Mouse (Mus musculus) kidney, postnatal 0 days (tissue): Measurements from ENCODE around the gene Trpc5. TPM values are rescaled to one million over a fixed set of nuclear protein-coding genes. Genes with fewer than 3 reads are reported as not detected.

Experiments
- ATAC-seq: fragments of 200-750 bp; cut with Nextera tagmentation; replicated peaks from 2 replicates; pipeline ENCODE4 v1.8.0; 2017; ENCODE audit warnings: low read depth, moderate number of reproducible peaks, moderate TSS enrichment, moderate library complexity; ENCODE audit not compliant: low FRiP score
- DNase-seq: peaks from one replicate; pipeline ENCODE4 v3.0.0-alpha.2; 2016; ENCODE audit warnings: low spot score
- H3K27ac ChIP-seq: fragments of 300-500 bp; sonication (generic); 2 replicates; pipeline ENCODE4 v1.5.1; 2014; ENCODE audit warnings: mild to moderate bottlenecking
- H3K27me3 ChIP-seq: fragments of 300-500 bp; sonication (generic); 2 replicates; pipeline ENCODE4 v1.6.1; 2014; ENCODE audit warnings: low read length, mixed read lengths; ENCODE audit not compliant: insufficient read depth
- H3K36me3 ChIP-seq: fragments of 300-500 bp; sonication (generic); 2 replicates; pipeline ENCODE4 v1.6.1; 2014; ENCODE audit warnings: low read length, mixed read lengths; ENCODE audit not compliant: insufficient read depth
- H3K4me1 ChIP-seq: fragments of 300-500 bp; sonication (generic); replicated peaks from 2 replicates; pipeline ENCODE4 v1.6.1; 2014; ENCODE audit warnings: antibody characterized with exemption, low read length, mixed read lengths; ENCODE audit not compliant: insufficient read depth
- H3K4me2 ChIP-seq: fragments of 300-500 bp; sonication (generic); 2 replicates; pipeline ENCODE4 v1.6.1; 2014; ENCODE audit warnings: mild to moderate bottlenecking, low read length, moderate library complexity, mixed read lengths
- H3K4me3 ChIP-seq: fragments of 300-500 bp; sonication (generic); replicated peaks from 2 replicates; pipeline ENCODE4 v1.5.1; 2014; ENCODE audit warnings: low read depth, low read length
- H3K9ac ChIP-seq: fragments of 300-500 bp; sonication (generic); 2 replicates; pipeline ENCODE4 v1.6.1; 2014; ENCODE audit warnings: low read depth, low read length
- H3K9me3 ChIP-seq: fragments of 300-500 bp; sonication (generic); replicated peaks from 2 replicates; pipeline ENCODE4 v1.6.1; 2016; ENCODE audit warnings: low read length, inconsistent platforms, mixed read lengths
- CTCF ChIP-seq: IDR thresholded peaks from 2 replicates; pipeline ENCODE4 v1.5.1; 2016; ENCODE audit warnings: antibody characterized with exemption, low read depth, mild to moderate bottlenecking, moderate library complexity
- WGBS: fragments of 180-500 bp; shearing (Covaris S2); extraction: QIAGEN DNeasy Blood & Tissue Kit; methylation state at CpG from one replicate; pipeline ENCODE4 v1.1.7; 2014; 5-methylcytosine and 5-hydroxymethylcytosine counted together
- polyA plus RNA-seq: library from polyadenylated mRNA; unstranded; fragments of >200 nt; fragmentation: Nextera tagmentation; extraction: Ambion mirVana; gene quantifications from 2 replicates; pipeline ENCODE4 v1.2.1, GENCODE M21; 2015

Gene Trpc5
- polyA plus RNA-seq, 1 experiment from 2014 or later, result 0.04 TPM

- H3K27me3 ChIP-seq, result no peaks in the 10 kb centered on the region
- no peaks in the 10 kb centered on the region for H3K36me3 ChIP-seq
- no peak for DNase-seq
- no peaks in the 10 kb centered on the region for H3K4me1 ChIP-seq
- no peak for ATAC-seq
- H3K9me3 ChIP-seq, result no peaks in the 10 kb centered on the region
- H3K9ac ChIP-seq, result no peak overlapping the region
- no peak overlapping the region for H3K27ac ChIP-seq
- WGBS, result 59% methylated on average over 1 of the region's 1 CpGs
- no peak overlapping the region for H3K4me3 ChIP-seq
- no peak for TF ChIP-seq CTCF
- no peak overlapping the region for H3K4me2 ChIP-seq
Observed at GRCm38 (mm10) chrX:144491394-144491793, 196.6 kb downstream of the Trpc5 start.

- no peaks in the 10 kb centered on the region for H3K4me1 ChIP-seq
- H3K27ac ChIP-seq, result no peak overlapping the region
- no peak overlapping the region for H3K4me2 ChIP-seq
- WGBS, result 89% methylated on average over 2 of the region's 2 CpGs
- no peaks in the 10 kb centered on the region for H3K36me3 ChIP-seq
- DNase-seq (no peak), ATAC-seq (no peak)
- H3K9ac ChIP-seq, result no peak overlapping the region
- no peak for TF ChIP-seq CTCF
- H3K9me3 ChIP-seq, result no peaks in the 10 kb centered on the region
- no peaks in the 10 kb centered on the region for H3K27me3 ChIP-seq
- H3K4me3 ChIP-seq, result no peak overlapping the region
Observed at GRCm38 (mm10) chrX:144464416-144464815, 223.6 kb downstream of the Trpc5 start.

- H3K4me3 ChIP-seq, result no peak within 1 kb of the TSS
- DNase-seq (no peak), ATAC-seq (no peak)
- no peaks in the 10 kb centered on the region for H3K36me3 ChIP-seq
- no peak within 1 kb of the TSS for H3K4me2 ChIP-seq
- no peaks in the 10 kb centered on the region for H3K4me1 ChIP-seq
- no peaks in the 10 kb centered on the region for H3K9me3 ChIP-seq
- WGBS, result 80% methylated on average over 5 of the region's 5 CpGs
- H3K27me3 ChIP-seq, result no peaks in the 10 kb centered on the region
- H3K27ac ChIP-seq, result no peak within 1 kb of the TSS
- no peak within 1 kb of the TSS for H3K9ac ChIP-seq
- no peak for TF ChIP-seq CTCF
Observed at GRCm38 (mm10) chrX:144456281-144456680, 231.7 kb downstream of the Trpc5 start, which contains the start of gene Trpc5os. Gene Trpc5os (plus strand): TSS chrX:144456581.

- no peak overlapping the region for H3K9ac ChIP-seq
- H3K9me3 ChIP-seq, result no peaks in the 10 kb centered on the region
- no peak for TF ChIP-seq CTCF
- no peaks in the 10 kb centered on the region for H3K27me3 ChIP-seq
- H3K4me2 ChIP-seq, result no peak overlapping the region
- no peaks in the 10 kb centered on the region for H3K36me3 ChIP-seq
- WGBS, result 82% methylated on average over 3 of the region's 3 CpGs
- DNase-seq (no peak), ATAC-seq (no peak)
- no peak overlapping the region for H3K4me3 ChIP-seq
- no peaks in the 10 kb centered on the region for H3K4me1 ChIP-seq
- H3K27ac ChIP-seq, result no peak overlapping the region
Observed at GRCm38 (mm10) chrX:144423848-144424247, 264.1 kb downstream of the Trpc5 start.

GRCm38 (mm10) chrX:144421091-144421490, 266.9 kb downstream of the Trpc5 start:
- no peak overlapping the region for H3K4me3 ChIP-seq
- ATAC-seq (no peak), DNase-seq (no peak)
- no peaks in the 10 kb centered on the region for H3K4me1 ChIP-seq
- no peak overlapping the region for H3K27ac ChIP-seq
- H3K9ac ChIP-seq, result no peak overlapping the region
- no peaks in the 10 kb centered on the region for H3K27me3 ChIP-seq
- H3K36me3 ChIP-seq, result no peaks in the 10 kb centered on the region
- H3K9me3 ChIP-seq, result no peaks in the 10 kb centered on the region
- H3K4me2 ChIP-seq, result no peak overlapping the region
- WGBS, result 100% methylated on average over 1 of the region's 1 CpGs
- no peak for TF ChIP-seq CTCF

- no peaks in the 10 kb centered on the region for H3K36me3 ChIP-seq
- no peak overlapping the region for H3K27ac ChIP-seq
- H3K4me2 ChIP-seq, result no peak overlapping the region
- no peaks in the 10 kb centered on the region for H3K4me1 ChIP-seq
- no peak overlapping the region for H3K9ac ChIP-seq
- TF ChIP-seq CTCF, result no peak
- WGBS, result 66% methylated on average over 1 of the region's 1 CpGs
- no peak for ATAC-seq
- H3K4me3 ChIP-seq, result no peak overlapping the region
- no peak for DNase-seq
- no peaks in the 10 kb centered on the region for H3K9me3 ChIP-seq
- no peaks in the 10 kb centered on the region for H3K27me3 ChIP-seq
Observed at GRCm38 (mm10) chrX:144420259-144420658, 267.7 kb downstream of the Trpc5 start.

- Histone ChIP-seq H3K27ac (no peak overlapping the region), H3K9ac (no peak overlapping the region), H3K27me3 (no peaks in the 10 kb centered on the region), H3K4me3 (no peak overlapping the region), H3K4me1 (no peaks in the 10 kb centered on the region), H3K9me3 (no peaks in the 10 kb centered on the region), H3K4me2 (no peak overlapping the region), H3K36me3 (no peaks in the 10 kb centered on the region)
- 62% methylated on average over 5 of the region's 5 CpGs for WGBS
- peak; percentile 37 for DNase-seq
- TF ChIP-seq CTCF, result no peak
- no peak for ATAC-seq
Observed at GRCm38 (mm10) chrX:144408036-144408435, 279.9 kb downstream of the Trpc5 start.
